Mouse (Mus musculus): ENCODE measurements around the gene Dnmt3b. TPM values are rescaled to one million over a fixed set of nuclear protein-coding genes. Genes with fewer than 3 reads are reported as not detected.

Gene Dnmt3b
- polyA plus RNA-seq, 1 experiment from 2014 or later: 3.1 TPM

- WGBS: 4% methylated on average over 53 of the region's 53 CpGs
- Histone ChIP-seq H3K4me3 (ENCODE audit: low read length) (peak within 1 kb of the TSS; percentile 92), H3K27me3 (replicated peaks; ENCODE audit: control insufficient read depth, insufficient read depth, low read length) (no peaks in the 10 kb centered on the region), H3K27ac (ENCODE audit: low read depth, low read length) (peak within 1 kb of the TSS; percentile 94), H3K4me1 (ENCODE audit: control insufficient read depth, insufficient read depth, low read depth, low read length) (peaks cover 15% of the 10 kb centered on the region), H3K9me3 (ENCODE audit: control insufficient read depth, low read length) (no peaks in the 10 kb centered on the region), H3K4me2 (ENCODE audit: low read length) (peak within 1 kb of the TSS; percentile 57), H3K9ac (ENCODE audit: low read depth, low read length) (peak within 1 kb of the TSS; percentile 98), H3K36me3 (ENCODE audit: control insufficient read depth, insufficient read depth, low read length) (peaks cover 7% of the 10 kb centered on the region)
- peak; percentile 93 for ATAC-seq
Measured at GRCm38 (mm10) chr2:153631976-153632870, 17.0 kb upstream of the Dnmt3b start, which contains the start of gene Commd7. Gene Commd7 (minus strand): TSS chr2:153632781.

GRCm38 (mm10) chr2:153632871-153633226 is 16.4 kb upstream of the Dnmt3b start:
- Histone ChIP-seq H3K9ac (ENCODE audit: low read depth, low read length) (peak overlapping the region; percentile 98), H3K4me2 (ENCODE audit: low read length) (peak overlapping the region; percentile 57), H3K36me3 (ENCODE audit: control insufficient read depth, insufficient read depth, low read length) (peaks cover 2% of the 10 kb centered on the region), H3K4me3 (ENCODE audit: low read length) (peak overlapping the region; percentile 92), H3K4me1 (ENCODE audit: control insufficient read depth, insufficient read depth, low read depth, low read length) (peaks cover 15% of the 10 kb centered on the region), H3K27me3 (replicated peaks; ENCODE audit: control insufficient read depth, insufficient read depth, low read length) (no peaks in the 10 kb centered on the region), H3K27ac (ENCODE audit: low read depth, low read length) (peak overlapping the region; percentile 94), H3K9me3 (ENCODE audit: control insufficient read depth, low read length) (no peaks in the 10 kb centered on the region)
- 29% methylated on average over 2 of the region's 2 CpGs for WGBS
- ATAC-seq: no peak

- Histone ChIP-seq H3K27ac (ENCODE audit: low read depth, low read length) (peak overlapping the region; percentile 94; the same call in 1 of the 2 replicates), H3K9ac (ENCODE audit: low read depth, low read length) (peak overlapping the region; percentile 98; the same call in 1 of the 2 replicates), H3K27me3 (replicated peaks; ENCODE audit: control insufficient read depth, insufficient read depth, low read length) (no peaks in the 10 kb centered on the region), H3K4me3 (ENCODE audit: low read length) (no peak overlapping the region), H3K4me2 (ENCODE audit: low read length) (peak overlapping the region; percentile 57; the same call in 1 of the 2 replicates), H3K9me3 (ENCODE audit: control insufficient read depth, low read length) (no peaks in the 10 kb centered on the region), H3K4me1 (ENCODE audit: control insufficient read depth, insufficient read depth, low read depth, low read length) (peaks cover 15% of the 10 kb centered on the region), H3K36me3 (ENCODE audit: control insufficient read depth, insufficient read depth, low read length) (no peaks in the 10 kb centered on the region; the same call in none of the 2 replicates)
- 96% methylated on average over 5 of the region's 5 CpGs for WGBS
- no peak for ATAC-seq
Measured at GRCm38 (mm10) chr2:153633259-153633658, 16.0 kb upstream of the Dnmt3b start.

- no peak overlapping the region for H3K4me2 ChIP-seq (ENCODE audit: low read length)
- no peaks in the 10 kb centered on the region for H3K36me3 ChIP-seq (ENCODE audit: control insufficient read depth, insufficient read depth, low read length)
- H3K9me3 ChIP-seq (ENCODE audit: control insufficient read depth, low read length): no peaks in the 10 kb centered on the region
- 22% methylated on average over 15 of the region's 15 CpGs for WGBS
- ATAC-seq: no peak
- no peak overlapping the region for H3K9ac ChIP-seq (ENCODE audit: low read depth, low read length)
- no peak overlapping the region for H3K4me3 ChIP-seq (ENCODE audit: low read length)
- H3K27me3 ChIP-seq (replicated peaks; ENCODE audit: control insufficient read depth, insufficient read depth, low read length): no peaks in the 10 kb centered on the region; the same call in 1 of the 2 replicates
- no peak overlapping the region for H3K27ac ChIP-seq (ENCODE audit: low read depth, low read length)
- no peaks in the 10 kb centered on the region for H3K4me1 ChIP-seq (ENCODE audit: control insufficient read depth, insufficient read depth, low read depth, low read length)
Measured at GRCm38 (mm10) chr2:153638977-153639680, 10.1 kb upstream of the Dnmt3b start.

GRCm38 (mm10) chr2:153642496-153642895 is 6.8 kb upstream of the Dnmt3b start:
- no peaks in the 10 kb centered on the region for H3K4me1 ChIP-seq (ENCODE audit: control insufficient read depth, insufficient read depth, low read depth, low read length)
- H3K9ac ChIP-seq (ENCODE audit: low read depth, low read length): no peak overlapping the region
- no peaks in the 10 kb centered on the region; the same call in 1 of the 2 replicates for H3K27me3 ChIP-seq (replicated peaks; ENCODE audit: control insufficient read depth, insufficient read depth, low read length)
- no peak overlapping the region for H3K4me3 ChIP-seq (ENCODE audit: low read length)
- H3K9me3 ChIP-seq (ENCODE audit: control insufficient read depth, low read length): no peaks in the 10 kb centered on the region
- no peaks in the 10 kb centered on the region for H3K36me3 ChIP-seq (ENCODE audit: control insufficient read depth, insufficient read depth, low read length)
- no peak for ATAC-seq
- H3K4me2 ChIP-seq (ENCODE audit: low read length): no peak overlapping the region
- WGBS: 16% methylated on average over 3 of the region's 3 CpGs
- no peak overlapping the region for H3K27ac ChIP-seq (ENCODE audit: low read depth, low read length)

- Histone ChIP-seq H3K4me3 (ENCODE audit: low read length) (no peak overlapping the region), H3K9me3 (ENCODE audit: control insufficient read depth, low read length) (no peaks in the 10 kb centered on the region), H3K27ac (ENCODE audit: low read depth, low read length) (no peak overlapping the region), H3K27me3 (replicated peaks; ENCODE audit: control insufficient read depth, insufficient read depth, low read length) (no peaks in the 10 kb centered on the region; the same call in 1 of the 2 replicates), H3K9ac (ENCODE audit: low read depth, low read length) (no peak overlapping the region), H3K36me3 (ENCODE audit: control insufficient read depth, insufficient read depth, low read length) (no peaks in the 10 kb centered on the region), H3K4me1 (ENCODE audit: control insufficient read depth, insufficient read depth, low read depth, low read length) (no peaks in the 10 kb centered on the region), H3K4me2 (ENCODE audit: low read length) (no peak overlapping the region)
- WGBS: 14% methylated on average over 6 of the region's 6 CpGs
- no peak for ATAC-seq
Measured at GRCm38 (mm10) chr2:153642999-153643398, 6.3 kb upstream of the Dnmt3b start.

- H3K27me3 ChIP-seq (replicated peaks; ENCODE audit: control insufficient read depth, insufficient read depth, low read length): no peaks in the 10 kb centered on the region
- H3K36me3 ChIP-seq (ENCODE audit: control insufficient read depth, insufficient read depth, low read length): no peaks in the 10 kb centered on the region
- 19% methylated on average over 13 of the region's 14 CpGs for whole genome bisulfite sequencing
- H3K27ac ChIP-seq (ENCODE audit: low read depth, low read length): no peak overlapping the region
- H3K4me1 ChIP-seq (ENCODE audit: control insufficient read depth, insufficient read depth, low read depth, low read length): peaks cover 10% of the 10 kb centered on the region
- ATAC-seq: peak; percentile 48; the same call in 1 of the 2 replicates
- H3K9ac ChIP-seq (ENCODE audit: low read depth, low read length): peak overlapping the region; percentile 93
- H3K9me3 ChIP-seq (ENCODE audit: control insufficient read depth, low read length): no peaks in the 10 kb centered on the region
- H3K4me3 ChIP-seq (ENCODE audit: low read length): peak overlapping the region; percentile 85
- H3K4me2 ChIP-seq (ENCODE audit: low read length): peak overlapping the region; percentile 98
Measured at GRCm38 (mm10) chr2:153648773-153649297, 415 bp upstream of the Dnmt3b start.

- no peaks in the 10 kb centered on the region for H3K36me3 ChIP-seq (ENCODE audit: control insufficient read depth, insufficient read depth, low read length)
- no peak; the same call in 1 of the 2 replicates for ATAC-seq
- H3K4me2 ChIP-seq (ENCODE audit: low read length): peak overlapping the region; percentile 98
- 2% methylated on average over 28 of the region's 28 CpGs for WGBS
- peaks cover 10% of the 10 kb centered on the region for H3K4me1 ChIP-seq (ENCODE audit: control insufficient read depth, insufficient read depth, low read depth, low read length)
- H3K9ac ChIP-seq (ENCODE audit: low read depth, low read length): peak overlapping the region; percentile 93
- H3K9me3 ChIP-seq (ENCODE audit: control insufficient read depth, low read length): no peaks in the 10 kb centered on the region
- peak overlapping the region; percentile 85 for H3K4me3 ChIP-seq (ENCODE audit: low read length)
- no peaks in the 10 kb centered on the region for H3K27me3 ChIP-seq (replicated peaks; ENCODE audit: control insufficient read depth, insufficient read depth, low read length)
- no peak overlapping the region for H3K27ac ChIP-seq (ENCODE audit: low read depth, low read length)
Measured at GRCm38 (mm10) chr2:153650014-153650687, 901 bp downstream of the Dnmt3b start.
